Mouse (Mus musculus) heart, adult 11 months (tissue): Measurements from ENCODE around the gene Ssr1.

Experiments
- DNase-seq: peaks from one replicate; pipeline ENCODE4 v3.0.0; 2022

Ssr1 gene

DNA sequence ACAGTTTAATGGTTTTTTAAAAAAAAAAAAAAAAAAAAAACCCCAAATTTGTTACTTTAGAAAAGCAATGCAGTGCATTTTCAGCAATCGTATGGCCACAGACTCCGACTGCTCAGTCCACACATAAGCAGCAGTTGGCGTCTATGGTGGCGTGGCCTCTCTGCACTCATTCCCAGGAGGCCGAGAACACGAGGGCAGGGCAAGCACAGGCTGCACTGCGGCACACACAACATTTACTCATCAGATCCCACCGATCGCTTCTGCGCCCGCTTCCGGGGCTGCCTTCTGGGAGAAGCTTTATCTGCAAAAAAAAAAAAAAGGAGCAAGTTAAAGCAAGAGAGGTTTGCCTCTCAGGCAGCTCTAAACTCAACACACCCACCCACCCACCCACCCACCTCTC is 14.5 kb downstream of the Ssr1 start:
- DNase-seq: peak; percentile 74

DNA sequence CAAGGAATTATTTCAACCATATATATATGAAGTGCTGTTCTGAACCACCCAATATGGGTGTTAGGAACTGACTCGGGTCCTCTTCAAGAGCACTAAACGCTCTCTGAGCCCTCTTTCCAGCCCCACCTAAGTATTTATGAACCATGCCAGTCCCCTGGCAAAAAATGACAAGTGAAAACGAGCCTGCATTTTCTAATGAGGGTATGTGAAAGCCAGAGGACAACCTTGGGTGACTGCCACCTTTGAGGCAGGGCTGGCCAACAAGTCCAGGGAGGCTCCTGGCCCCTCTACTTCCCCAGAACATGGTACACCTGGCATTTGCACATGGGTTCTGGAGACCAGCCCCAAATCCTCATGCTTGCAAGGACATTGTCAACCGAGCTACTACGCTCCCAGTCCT is 19.3 kb downstream of the Ssr1 start:
- DNase-seq: peak; percentile 61

DNA sequence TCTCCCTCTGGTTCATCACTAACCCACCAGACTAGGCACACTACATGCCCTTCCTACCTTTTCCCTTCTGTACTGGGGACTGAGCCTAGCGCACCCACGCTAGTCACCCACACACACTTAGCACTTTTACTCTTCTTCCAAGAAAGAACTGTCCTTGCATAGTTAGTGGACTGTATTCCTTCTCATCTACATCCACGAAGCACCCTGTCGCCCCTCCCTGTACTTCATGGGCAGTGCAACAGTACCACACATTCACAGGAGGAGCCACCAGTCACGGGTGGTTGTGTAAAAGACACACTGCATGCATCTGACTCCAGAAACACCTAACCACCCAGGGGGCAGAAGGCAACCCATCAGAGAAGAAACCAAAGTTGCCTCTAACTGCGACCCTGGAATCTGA is 20.0 kb downstream of the Ssr1 start:
- peak; percentile 72 for DNase-seq

DNA sequence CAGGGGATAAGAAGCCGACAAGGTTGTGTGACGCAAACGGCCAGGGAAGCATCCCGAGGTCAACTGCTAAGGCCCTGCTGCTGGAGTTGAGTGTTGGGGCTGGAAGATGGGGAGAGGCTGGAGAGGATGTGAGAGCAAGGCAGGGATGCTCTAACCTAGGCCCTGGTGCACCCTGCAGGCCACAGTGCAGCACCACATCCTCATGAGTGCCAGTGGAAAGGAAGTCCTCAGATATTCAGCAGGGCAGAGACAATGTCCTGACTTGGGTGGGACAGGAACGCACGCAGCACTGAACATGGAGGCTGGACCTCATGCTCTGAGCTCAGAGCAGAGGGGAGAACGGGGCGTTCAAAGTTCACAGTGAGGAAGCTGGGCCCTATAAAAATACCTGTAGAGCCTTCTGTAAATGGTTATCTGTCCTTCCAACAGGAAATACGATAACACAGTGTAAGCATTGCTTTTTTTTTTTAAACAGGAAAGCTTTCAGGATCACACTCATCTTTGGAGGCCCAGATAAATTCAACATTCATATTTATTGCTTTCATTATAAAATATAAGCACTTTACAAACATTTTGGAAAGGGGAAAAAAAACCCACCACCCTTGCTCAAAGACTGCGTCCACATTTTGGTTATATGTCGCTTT is 23.0 kb downstream of the Ssr1 start:
- peak; percentile 89 for DNase-seq

DNA sequence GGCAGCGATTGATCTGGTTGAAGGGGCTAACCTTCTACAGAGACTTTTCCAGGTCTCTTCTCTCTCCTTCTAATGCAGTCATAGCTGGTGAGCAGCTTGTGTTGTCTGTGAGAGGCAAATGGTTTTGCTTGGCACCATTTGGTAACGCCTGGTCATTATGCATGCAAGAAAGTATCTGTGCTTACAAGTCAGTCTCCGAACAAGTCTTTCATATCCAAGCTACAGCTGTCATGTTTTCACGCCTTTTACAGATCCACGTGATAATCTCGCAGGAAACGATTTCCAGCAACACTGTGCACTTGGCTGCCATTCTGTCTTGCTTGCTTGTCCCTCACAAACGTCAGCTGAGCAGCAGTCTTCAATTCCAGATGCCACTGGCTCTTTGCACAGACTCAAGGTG is 24.0 kb downstream of the Ssr1 start:
- DNase-seq: peak; percentile 77

DNA sequence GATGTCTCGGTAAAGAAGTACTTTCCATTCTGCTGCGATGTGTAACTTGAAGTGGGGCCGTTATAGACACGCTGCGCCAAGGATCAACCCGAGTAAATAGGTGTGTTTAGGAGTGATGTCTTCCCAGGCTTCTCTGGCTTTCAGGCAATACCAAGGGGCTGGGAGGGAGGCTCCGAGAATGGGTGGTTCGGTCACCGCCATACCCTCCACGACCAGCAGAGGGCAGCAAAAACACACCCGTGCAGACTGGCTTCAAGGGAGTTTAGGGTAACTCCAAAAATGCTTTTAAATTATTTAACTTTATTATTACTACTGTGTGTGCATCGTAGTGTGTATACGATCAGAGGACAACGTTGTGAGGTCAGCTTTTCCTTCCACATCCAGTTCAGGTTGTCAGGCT is 24.7 kb downstream of the Ssr1 start:
- peak; percentile 97 for DNase-seq

DNA sequence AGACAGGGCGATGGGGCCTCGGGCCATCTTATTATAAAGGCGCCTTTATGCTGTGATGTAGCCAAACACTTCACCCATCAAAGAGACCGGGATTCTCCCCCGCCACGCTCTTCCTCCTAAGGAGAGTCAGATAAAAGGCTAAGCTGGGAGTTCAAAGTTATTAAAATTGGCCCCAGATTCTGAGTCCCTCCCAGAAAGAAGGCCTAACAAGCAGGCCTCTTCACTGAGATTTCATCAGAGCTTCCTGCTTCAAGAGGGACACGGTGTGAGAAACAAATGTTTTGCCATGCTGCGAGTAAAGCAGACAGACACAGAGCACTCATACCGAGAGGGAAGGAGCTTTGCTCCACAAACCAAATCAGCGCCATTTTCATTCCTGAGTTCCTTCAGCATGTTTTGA is 26.5 kb downstream of the Ssr1 start:
- no peak for DNase-seq

DNA sequence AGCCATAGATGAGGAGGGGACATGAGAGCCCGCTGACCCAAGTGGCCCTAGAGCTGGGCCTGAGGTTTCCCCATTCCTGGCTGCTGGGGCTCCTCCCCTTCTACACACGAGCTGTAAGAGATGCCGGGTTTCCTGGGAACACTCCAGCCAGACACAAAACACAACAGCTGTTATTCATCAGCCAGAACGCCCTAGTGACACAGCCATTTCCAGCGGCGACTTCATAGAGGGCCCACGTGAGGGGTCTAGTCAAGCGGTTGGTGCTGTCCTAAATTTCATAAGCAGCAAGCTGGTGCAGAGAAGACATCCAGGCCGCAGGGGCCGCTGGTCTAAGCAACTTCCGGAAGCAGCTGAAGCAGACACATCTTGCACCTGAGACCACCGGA is 27.0 kb downstream of the Ssr1 start:
- DNase-seq: peak; percentile 93

DNA sequence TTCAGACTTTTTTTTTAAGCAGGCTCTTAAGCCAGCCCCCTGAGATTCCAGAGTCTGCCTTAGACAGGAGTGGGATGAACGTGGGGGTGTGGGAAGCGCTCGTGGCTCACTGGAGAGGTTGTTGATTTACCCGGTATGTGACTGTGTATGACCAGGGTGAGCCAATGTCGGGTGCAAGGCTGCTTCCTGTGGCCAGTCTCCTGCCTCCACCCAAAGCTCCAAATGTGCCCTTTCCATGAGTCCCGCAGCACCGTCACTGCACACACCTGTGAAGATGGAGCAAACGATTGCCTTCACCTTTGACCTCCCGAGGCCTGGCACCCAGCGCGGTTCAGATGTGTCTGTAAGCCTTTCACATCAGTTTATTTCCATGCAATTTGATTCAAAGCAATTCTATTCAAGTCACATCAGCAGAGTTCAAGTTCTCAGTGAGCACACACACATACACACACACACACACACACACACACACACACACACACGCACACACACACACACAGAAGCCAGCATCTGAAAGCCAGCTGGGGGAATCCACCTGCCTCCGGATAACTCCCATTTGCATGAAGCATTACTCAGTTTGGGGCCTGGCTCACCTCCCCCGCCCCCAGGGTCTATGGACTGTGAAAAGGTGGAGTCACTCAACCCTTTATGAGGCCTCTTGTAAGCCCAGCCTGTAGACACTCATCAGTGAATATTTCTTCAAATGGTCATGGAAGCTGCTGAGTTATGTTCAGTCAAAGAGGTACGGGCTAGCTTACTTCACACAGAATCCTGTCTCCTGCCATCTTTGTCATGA is 27.6 kb downstream of the Ssr1 start:
- peak; percentile 89 for DNase-seq

DNA sequence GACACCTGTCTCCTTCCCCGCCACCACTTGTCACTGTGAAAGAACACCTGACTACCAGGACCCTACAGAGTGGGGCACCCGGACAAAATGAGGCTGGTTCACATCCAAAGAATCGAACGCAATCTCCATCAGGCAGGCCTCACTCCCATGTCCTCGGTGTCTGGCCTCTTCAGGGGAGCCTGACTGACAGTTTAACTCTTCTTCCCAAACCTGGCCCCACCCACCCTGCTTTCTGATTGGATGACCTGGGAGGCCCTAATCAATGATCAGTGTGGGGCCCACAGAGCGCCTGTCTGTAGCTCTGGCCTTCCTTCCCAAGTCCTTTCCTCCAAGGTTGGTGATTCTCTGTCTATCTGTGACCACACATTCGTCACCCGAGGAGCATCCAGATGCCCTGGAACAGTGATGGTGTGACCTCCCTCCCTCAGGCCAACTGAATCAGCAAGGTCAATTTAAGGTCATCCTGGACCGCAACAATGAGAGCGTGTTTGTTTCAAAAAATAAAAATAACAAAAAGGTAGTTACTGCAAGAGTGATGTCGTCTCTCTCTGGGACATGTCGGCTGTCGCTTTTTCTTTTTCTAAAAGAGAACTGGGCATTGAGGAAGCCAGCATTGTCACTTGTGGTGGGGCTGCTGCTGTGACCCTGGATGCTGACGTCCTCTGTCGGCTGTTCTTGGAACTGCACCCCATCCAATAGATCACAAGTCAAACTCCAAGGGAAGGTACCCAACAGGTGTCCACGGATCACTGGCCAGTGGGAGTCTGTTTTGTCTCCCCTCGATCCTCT is 28.7 kb downstream of the Ssr1 start:
- peak; percentile 86 for DNase-seq

DNA sequence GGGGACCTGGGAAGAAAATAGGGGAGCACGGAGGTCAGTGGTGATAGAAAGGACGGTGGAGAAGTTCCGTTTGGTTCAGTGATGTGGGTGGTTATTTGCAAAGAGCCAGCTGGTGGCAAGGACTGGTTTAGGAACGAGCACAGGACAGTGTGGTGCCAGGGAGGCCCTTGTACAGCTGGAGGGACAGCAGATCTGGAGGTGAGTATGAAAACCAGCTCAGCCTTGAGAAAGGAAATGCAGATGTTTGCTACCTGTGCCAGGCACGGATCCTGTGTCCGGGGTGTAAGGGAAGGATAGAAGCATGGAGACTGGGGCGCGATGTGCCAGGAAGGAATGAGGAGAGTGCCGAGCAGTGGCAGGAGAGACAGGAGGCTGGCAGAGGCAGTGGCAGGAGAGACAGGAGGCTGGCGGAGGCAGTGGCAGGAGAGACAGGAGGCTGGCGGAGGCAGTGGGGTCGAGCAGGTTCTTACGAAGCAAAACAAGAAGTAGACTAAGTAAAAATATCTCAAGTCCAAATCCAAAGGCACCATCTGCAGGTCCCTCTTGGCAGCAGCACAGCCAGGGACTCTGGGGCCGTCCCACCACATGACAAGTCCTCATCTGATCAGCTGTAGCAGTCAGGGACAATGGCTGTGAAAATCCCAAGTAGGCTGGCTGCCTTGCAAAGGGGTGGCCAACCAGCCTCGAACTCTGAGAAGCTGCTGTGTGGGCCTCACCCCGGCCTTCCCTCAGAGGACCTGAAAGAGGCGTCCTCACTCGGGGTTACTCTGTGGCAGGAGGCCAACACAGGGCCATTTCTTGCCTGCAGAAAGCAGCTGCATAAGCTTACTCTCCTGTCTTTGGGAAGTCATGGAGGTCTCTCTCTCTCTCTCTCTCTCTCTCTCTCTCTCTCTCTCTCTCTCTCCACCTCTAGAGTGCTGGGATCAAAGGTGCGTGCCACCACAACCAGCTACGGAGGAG is 29.6 kb downstream of the Ssr1 start:
- peak; percentile 91 for DNase-seq

DNA sequence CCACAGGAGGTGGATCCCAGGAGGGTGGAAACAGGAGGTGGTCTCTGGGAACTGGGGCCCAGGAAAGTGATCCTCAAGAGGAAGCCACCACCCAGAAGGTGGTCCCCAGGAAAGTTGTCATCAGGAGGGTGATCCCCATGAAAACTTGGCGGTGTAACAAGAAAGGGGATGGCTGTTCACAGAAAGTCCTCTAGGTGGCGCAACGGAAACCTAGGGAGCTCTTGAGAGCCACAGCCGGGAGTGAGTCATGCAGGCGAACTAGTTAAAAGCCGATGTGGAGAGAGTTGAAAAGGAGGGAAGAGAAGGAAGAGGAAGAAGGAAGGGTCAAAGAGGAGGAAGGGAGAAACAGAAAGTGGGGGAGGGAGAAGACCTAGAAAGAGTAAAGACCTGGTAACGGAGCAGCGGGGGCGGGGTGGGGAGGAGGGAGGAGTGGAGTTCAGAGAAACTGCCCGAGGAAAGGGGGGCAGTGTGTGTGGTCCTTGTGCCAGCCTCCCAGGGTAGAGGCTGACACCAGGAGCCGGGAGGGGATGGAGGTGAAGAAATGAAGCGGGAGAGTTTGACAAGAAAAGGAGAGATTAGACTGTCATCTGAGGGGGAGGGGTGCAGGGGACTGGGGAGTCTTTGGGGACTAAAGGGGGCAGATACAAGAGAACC is 30.5 kb downstream of the Ssr1 start:
- peak; percentile 98 for DNase-seq

DNA sequence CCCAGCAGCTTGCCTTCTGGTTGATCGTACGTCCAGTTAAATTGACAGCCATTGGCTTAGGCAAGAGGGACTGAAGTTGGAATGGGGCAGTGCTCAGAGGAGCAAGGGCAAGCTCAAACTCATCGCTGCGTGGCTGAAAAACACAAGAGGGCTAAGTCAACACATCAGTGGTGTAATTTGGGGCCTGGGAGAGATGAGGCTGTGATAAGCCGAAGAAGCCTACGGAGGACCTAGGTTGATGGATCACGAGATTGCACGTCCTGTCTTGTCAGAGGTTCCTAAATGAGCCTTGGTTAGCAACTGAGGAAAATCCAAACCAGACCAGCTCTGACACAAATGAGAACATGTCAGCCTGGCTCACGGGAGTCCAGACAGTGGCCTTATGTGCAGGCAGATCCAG is 31.5 kb downstream of the Ssr1 start:
- DNase-seq: no peak

DNA sequence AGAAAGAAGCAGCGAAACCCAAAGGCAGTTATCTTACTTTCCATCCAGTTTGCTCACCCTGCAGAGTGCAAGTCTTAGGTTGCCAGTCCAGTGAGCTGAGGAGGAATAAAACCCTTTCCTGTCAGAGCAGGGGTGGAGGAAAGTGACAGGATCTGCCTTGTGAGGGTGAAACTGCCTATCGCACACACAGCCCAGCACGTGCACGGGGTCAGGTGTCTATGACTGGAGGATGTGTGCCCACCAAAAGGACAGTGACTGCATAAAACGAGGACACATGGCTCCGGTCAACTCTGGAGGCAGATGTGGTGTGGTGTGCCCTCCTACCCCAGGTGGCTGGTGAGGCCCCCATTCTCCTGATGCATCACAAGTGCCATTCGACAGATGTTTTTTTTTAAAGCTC is 34.1 kb downstream of the Ssr1 start:
- peak; percentile 88 for DNase-seq

DNA sequence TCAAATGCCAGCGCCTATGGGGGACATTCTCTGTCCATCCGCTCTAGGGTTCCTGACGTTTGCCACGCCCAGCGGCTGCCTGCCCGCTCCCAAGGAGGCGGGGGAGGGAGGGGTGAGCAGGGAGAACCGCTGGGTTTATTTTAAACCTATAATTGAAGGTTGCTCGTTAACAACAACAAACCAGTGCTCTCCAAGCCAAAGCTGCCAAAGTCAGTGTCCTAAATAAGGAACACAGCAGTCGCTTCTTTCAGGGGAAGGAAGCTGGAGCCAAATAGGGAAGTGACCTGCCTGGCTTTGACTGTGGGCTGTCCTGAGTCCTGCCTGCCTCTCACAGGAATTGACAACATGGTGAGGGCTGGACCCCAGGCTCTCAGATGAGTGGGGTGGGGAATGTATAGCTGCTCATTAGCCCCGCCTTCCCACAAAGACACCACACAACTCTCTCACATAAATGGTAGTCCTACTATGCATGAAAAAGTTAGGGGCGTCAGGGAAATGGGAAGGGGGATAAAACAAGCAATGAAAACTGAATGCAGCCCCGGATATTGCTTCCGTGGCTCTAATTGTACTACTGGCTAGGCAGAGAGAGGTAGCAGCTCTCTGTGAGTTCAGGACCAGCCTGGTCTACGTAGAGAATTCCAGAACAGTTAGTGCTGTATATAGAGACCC is 34.6 kb downstream of the Ssr1 start:
- DNase-seq: peak; percentile 97

DNA sequence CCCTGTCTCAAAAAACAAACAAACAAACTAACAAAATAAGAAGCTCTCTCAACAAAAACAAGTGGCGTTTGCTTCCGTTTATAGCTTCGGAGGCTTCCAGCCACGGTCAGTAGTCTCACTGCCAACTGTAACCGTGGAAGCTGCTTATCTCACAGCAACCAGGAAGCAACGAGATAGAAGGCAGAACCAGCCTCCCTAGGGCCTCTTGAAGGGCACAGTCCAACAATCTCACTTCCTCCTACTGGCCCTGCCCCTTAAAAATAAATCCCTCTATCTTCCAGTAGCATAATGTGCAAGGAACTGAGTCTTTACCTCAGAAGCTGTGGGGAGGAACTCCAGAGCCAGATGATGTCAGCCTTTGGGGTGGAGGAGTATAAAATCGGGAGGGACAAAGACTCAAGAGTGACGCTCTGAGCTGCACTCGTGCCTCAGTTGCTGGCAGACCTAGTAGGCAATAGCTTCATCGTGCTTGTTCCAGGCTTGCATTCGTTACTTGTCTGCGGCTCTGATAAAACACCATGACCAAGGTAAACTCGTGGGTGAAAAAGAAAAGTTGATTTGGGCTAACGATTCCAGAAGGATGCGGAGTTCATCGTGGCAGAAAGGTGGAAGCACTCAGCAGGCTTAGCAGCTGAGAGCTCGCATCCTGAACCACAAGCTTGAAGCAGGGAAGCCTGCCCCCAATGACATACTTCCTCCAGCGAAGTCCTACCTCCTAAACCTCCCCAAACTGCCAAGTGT is 35.3 kb downstream of the Ssr1 start:
- DNase-seq: peak; percentile 95

DNA sequence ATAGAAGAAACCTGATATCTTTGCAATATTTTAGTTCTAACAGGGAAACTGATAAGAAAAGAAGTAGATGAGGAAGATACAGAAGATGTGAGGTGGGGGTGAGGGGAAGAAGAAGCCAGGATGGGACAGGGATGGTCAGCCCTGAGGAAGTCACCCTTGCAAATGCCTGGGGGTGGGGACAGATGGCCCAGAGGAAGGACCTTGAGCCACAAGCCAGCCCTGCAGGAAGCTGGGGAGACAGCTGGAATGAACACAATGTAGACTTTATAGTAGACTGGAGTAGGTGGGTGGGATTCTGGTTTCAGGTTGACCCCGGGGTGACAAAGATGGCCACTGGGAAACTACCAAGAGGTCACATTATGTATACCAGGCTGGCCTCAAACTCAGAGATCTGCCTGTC is 39.7 kb downstream of the Ssr1 start:
- no peak for DNase-seq

DNA sequence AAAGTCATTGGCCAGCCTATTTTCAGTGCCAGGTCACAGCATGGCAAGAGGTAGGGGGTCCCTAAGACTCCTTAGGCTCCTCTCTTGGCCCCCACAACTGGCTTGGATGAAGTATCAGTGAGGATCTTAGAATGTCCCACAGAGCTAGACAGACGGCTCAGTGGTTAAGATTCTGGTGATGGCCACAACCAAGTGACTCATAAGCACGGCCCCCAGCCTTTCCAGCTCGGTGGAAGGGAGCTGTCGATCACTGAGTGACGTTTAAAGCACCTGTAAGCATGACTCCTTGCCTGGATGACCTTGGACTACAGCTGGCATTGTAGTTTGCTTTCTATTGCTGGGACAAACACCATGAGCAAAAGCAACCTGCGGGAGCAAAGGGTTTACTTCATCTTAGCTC is 41.0 kb downstream of the Ssr1 start:
- no peak for DNase-seq

DNA sequence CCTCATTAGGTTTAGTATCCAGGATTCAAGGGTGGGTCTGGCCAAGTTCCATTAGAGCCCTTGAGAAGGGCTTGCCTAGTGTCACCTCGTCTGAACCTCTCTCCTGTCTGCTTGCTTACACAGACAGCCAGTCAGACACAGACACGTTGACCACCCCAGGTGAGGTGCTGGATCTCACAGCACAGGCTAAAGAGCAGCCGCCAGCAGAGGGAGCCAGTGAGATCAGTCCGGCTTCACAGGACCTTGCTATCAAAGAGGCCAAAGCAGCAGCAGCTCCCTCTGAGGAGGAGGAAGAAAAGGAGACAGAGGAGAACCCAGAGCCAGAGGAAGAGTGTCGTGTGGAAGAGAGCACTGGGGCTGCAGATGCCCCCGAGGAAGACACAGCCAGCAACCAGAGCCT is 47.3 kb downstream of the Ssr1 start:
- peak; percentile 97 for DNase-seq

DNA sequence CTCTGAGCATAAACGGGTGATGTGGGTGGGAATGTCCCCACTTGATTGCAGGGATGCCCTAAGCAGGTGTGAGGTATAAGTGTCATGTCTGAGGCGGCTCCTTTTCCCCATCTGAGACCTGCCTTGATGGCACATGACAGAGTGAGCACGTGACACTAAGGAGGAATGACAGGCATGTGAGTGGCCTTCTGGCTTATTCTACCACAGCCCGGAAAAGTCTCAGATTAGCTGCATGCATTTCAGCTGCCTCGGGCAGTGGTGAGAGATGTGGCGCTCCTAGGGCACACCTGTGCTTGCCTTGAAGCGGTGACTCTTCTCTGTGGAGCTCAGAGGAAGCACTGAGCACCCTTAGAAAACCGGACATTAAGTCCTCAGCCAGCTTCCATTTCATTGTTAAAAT is 48.6 kb downstream of the Ssr1 start:
- DNase-seq: peak; percentile 91

DNA sequence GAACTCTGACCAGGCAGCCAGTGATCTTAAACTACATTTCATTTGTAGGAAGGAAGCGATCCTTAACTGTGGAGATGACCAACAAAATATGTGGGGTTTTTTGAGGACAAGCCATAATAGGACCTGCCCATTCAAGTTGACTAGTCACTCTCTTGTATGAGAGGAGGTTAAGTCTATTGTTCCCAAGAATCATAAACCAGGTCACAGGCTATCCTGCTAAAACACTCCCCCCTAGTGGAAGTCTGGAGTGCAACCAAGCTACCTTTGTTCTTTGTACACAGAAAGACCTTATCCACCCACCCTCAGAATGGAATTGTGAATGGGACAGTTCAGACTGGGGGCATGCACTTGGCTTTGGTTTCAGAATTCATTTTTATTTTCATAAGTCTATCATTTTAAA is 49.7 kb downstream of the Ssr1 start:
- DNase-seq: peak; percentile 94
